Mouse (Mus musculus) cerebellum, postnatal 14 days (tissue): ENCODE measurements around the gene Gm45618.
A peak's percentile ranks its signal among the peaks of the same experiment; 100 is the strongest.
"Not testable (repeated sequence)": the region's sequence is repeated elsewhere in the genome, so short reads cannot be mapped to it uniquely, and the experiment has no call there.

Source experiments
- DNase-seq, 2 experiments: peaks; one replicate each; pipeline ENCODE4 v3.0.0; 2021; ENCODE audit warnings: mixed read lengths in 2 of 2

Gene Gm45618

GRCm38 (mm10) chr7:142120629-142121028 lies at the start of gene Gm45618:
Gene Gm45618 (minus strand): TSS chr7:142120729.
- not testable (repeated sequence) for DNase-seq

- DNase-seq, result peak in 1 of 2 experiments; percentile 7
Observed at GRCm38 (mm10) chr7:142169836-142170235, 49.3 kb upstream of the Gm45618 start.

GRCm38 (mm10) chr7:142165639-142166038 lies 45.1 kb upstream of the Gm45618 start, which contains the start of gene Gm4553:
Gene Gm4553 (minus strand): TSS chr7:142165739.
- DNase-seq, result not testable (repeated sequence)

GRCm38 (mm10) chr7:142159366-142159765 lies 38.8 kb upstream of the Gm45618 start:
- no peak for DNase-seq

- not testable (repeated sequence) for DNase-seq
Observed at GRCm38 (mm10) chr7:142157013-142157412, 36.5 kb upstream of the Gm45618 start, which contains the start of gene Gm29735. Gene Gm29735 (minus strand): TSS chr7:142157113.

GRCm38 (mm10) chr7:142155308-142155707 lies 34.8 kb upstream of the Gm45618 start:
- DNase-seq, result no peak

GRCm38 (mm10) chr7:142152191-142152590 lies 31.7 kb upstream of the Gm45618 start:
- DNase-seq, result peak; percentile 36 to 50

GRCm38 (mm10) chr7:142148633-142149032 lies 28.1 kb upstream of the Gm45618 start:
- no peak for DNase-seq

- peak; percentile 71 to 79 for DNase-seq
Observed at GRCm38 (mm10) chr7:142146033-142146432, 25.5 kb upstream of the Gm45618 start.

- no peak for DNase-seq
Observed at GRCm38 (mm10) chr7:142145413-142145940, 24.9 kb upstream of the Gm45618 start.

- DNase-seq, result no peak
Observed at GRCm38 (mm10) chr7:142144507-142144906, 24.0 kb upstream of the Gm45618 start, which contains the start of gene Gm45337. Gene Gm45337 (minus strand): TSS chr7:142144607.

- not testable (repeated sequence) for DNase-seq
Observed at GRCm38 (mm10) chr7:142143506-142144010, 23.0 kb upstream of the Gm45618 start.

GRCm38 (mm10) chr7:142140696-142141095 lies 20.2 kb upstream of the Gm45618 start:
- DNase-seq, result no peak

GRCm38 (mm10) chr7:142135934-142136333 lies 15.4 kb upstream of the Gm45618 start, which contains the start of gene Gm39115:
Gene Gm39115 (minus strand): TSS chr7:142136034.
- DNase-seq, result not testable (repeated sequence)

- DNase-seq, result peak; percentile 52 to 65
Observed at GRCm38 (mm10) chr7:142134206-142134995, 13.9 kb upstream of the Gm45618 start.

- no peak for DNase-seq
Observed at GRCm38 (mm10) chr7:142128843-142129242, 8.3 kb upstream of the Gm45618 start.

- peak; percentile 38 to 56 for DNase-seq
Observed at GRCm38 (mm10) chr7:142119632-142120031, 897 bp downstream of the Gm45618 start.

- DNase-seq, result no peak
Observed at GRCm38 (mm10) chr7:142104747-142105146, 15.8 kb downstream of the Gm45618 start.

GRCm38 (mm10) chr7:142097776-142098175 lies 22.8 kb downstream of the Gm45618 start:
- DNase-seq, result peak; percentile 91 to 93

- peak; percentile 27 to 41 for DNase-seq
Observed at GRCm38 (mm10) chr7:142096701-142097100, 23.8 kb downstream of the Gm45618 start.

- peak; percentile 99 for DNase-seq
Observed at GRCm38 (mm10) chr7:142095183-142095931, 25.2 kb downstream of the Gm45618 start, which contains the start of gene Dusp8. Gene Dusp8 (minus strand): TSS chr7:142095843.

- peak; percentile 81 to 83 for DNase-seq
Observed at GRCm38 (mm10) chr7:142094301-142095143, 26.0 kb downstream of the Gm45618 start.
